14 mouse cellular contexts compared by ENCODE assay signal in the genomic region with DNA sequence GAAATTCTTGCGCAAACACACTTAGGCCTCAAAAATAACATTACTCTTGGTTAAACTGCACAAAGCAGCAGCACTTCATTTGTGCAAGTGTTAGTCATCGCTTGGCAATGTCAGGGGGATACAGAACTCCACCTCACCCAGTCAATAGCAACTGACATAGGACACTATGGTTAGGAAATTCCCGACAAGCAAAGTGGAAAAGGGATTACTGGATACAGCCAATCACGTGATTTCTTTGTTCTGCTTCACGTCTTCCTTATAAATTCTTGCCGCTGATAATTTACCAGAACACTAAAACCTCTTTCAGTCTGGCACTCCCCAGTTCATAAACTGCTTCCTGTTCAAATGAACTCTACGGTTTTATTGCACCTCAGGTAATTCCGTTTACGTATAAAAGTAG.
DNase-seq lines count a peak whose midpoint lies in the region; ATAC-seq and TF ChIP-seq lines count a peak whose summit lies in the region.
"Had no signal": no experiment of that assay in that cellular context is flagged by ENCODE, and none has a peak within 500 bp of the region (broad histone marks: within the 10 kb centered on the region; RNA-seq: fewer than 3 reads in every experiment).

No protein-coding gene starts in this region.

- ATAC-seq in heart, embryonic 12.5 days (ENCODE audit: insufficient number of reproducible peaks, low FRiP score), result no peak
- ATAC-seq in limb, embryonic 15.5 days (ENCODE audit: insufficient number of reproducible peaks, low FRiP score, low TSS enrichment, low read depth), result no peak
- ATAC-seq: forebrain, embryonic 14.5 days had no signal

- no peak overlapping the region for H3K4me3 ChIP-seq in heart, embryonic 12.5 days
- H3K4me3 ChIP-seq in limb, embryonic 15.5 days, result no peak overlapping the region
- H3K4me3 ChIP-seq in kidney, adult 2 months (ENCODE audit: insufficient read depth, low read depth, low read length), result no peak overlapping the region
- H3K4me3 ChIP-seq: lung, embryonic 15.5 days had no signal

- H3K36me3 ChIP-seq in heart, embryonic 12.5 days, result no peaks in the 10 kb centered on the region
- no peaks in the 10 kb centered on the region for H3K36me3 ChIP-seq in limb, embryonic 15.5 days
- H3K36me3 ChIP-seq in kidney, adult 2 months (ENCODE audit: control insufficient read depth, insufficient read depth, low read length), result no peaks in the 10 kb centered on the region
- H3K36me3 ChIP-seq: lung, embryonic 15.5 days had no signal

- H3K27ac ChIP-seq in heart, embryonic 12.5 days (ENCODE audit: poor library complexity, severe bottlenecking), result no peak overlapping the region
- H3K27ac ChIP-seq in limb, embryonic 15.5 days, result peak overlapping the region; percentile 54; the same call in 1 of the 2 replicates
- no peak overlapping the region for H3K27ac ChIP-seq in kidney, adult 2 months (ENCODE audit: insufficient read depth, low read depth, low read length)
- H3K27ac ChIP-seq: hindbrain, embryonic 14.5 days; lung, embryonic 15.5 days had no signal

- WGBS in heart, embryonic 12.5 days, result 70% methylated on average over 9 of the region's 9 CpGs
- WGBS in limb, embryonic 15.5 days, result 27% methylated on average over 9 of the region's 9 CpGs
- WGBS in kidney, adult 2 months, result 49% methylated on average over 9 of the region's 9 CpGs

- no peak for TF ChIP-seq POLR2A in kidney, adult 2 months (IDR thresholded peaks at IDR 0.05; ENCODE audit: low read depth, low read length)

- H3K4me2 ChIP-seq in heart, embryonic 12.5 days, result no peak overlapping the region
- no peak overlapping the region for H3K4me2 ChIP-seq in limb, embryonic 15.5 days
- H3K4me2 ChIP-seq: hindbrain, embryonic 14.5 days; lung, embryonic 15.5 days had no signal

- intact Hi-C loops in left cerebral cortex, postnatal 14 days (cut with DNase I), result no loop called here

- peaks cover 3% of the 10 kb centered on the region; the same call in 1 of the 2 replicates for H3K4me1 ChIP-seq in heart, embryonic 12.5 days (replicated peaks)
- H3K4me1 ChIP-seq in limb, embryonic 15.5 days, result peaks cover 12% of the 10 kb centered on the region
- H3K4me1 ChIP-seq in kidney, adult 2 months (ENCODE audit: control insufficient read depth, insufficient read depth, low read length), result no peaks in the 10 kb centered on the region

- DNase-seq in heart, adult 9 months (ENCODE audit: low spot score in 2 of 2), result peak; percentile 39 to 42
- peak; percentile 49 for DNase-seq in Muller cell, postnatal 12 days (ENCODE audit: inconsistent ontology term)
- DNase-seq in forelimb bud, embryonic 11.5 days (ENCODE audit: low read depth, low spot score), result peak; percentile 67
- no peak for DNase-seq in frontal cortex, postnatal 14 days (ENCODE audit: low spot score in 2 of 2)
- DNase-seq in kidney, adult 2 months, result no peak
- DNase-seq in left cerebral cortex, postnatal 14 days (ENCODE audit: low spot score in 2 of 2), result no peak
- DNase-seq: cerebellum, adult 8-10 months; right cerebral cortex, postnatal 4 days had no signal

- no peaks in the 10 kb centered on the region for H3K27me3 ChIP-seq in heart, embryonic 12.5 days (replicated peaks)
- peaks cover 5% of the 10 kb centered on the region for H3K27me3 ChIP-seq in limb, embryonic 15.5 days
- H3K27me3 ChIP-seq in kidney, adult 2 months (replicated peaks; ENCODE audit: control insufficient read depth, insufficient read depth, low read length), result no peaks in the 10 kb centered on the region
- H3K27me3 ChIP-seq: CH12.LX; lung, embryonic 15.5 days had no signal

- H3K9ac ChIP-seq in heart, embryonic 12.5 days, result no peak overlapping the region
- H3K9ac ChIP-seq in limb, embryonic 15.5 days, result no peak overlapping the region
- H3K9ac ChIP-seq: hindbrain, embryonic 14.5 days; lung, embryonic 15.5 days had no signal

- H3K9me3 ChIP-seq in heart, embryonic 12.5 days (replicated peaks), result no peaks in the 10 kb centered on the region
- H3K9me3 ChIP-seq in limb, embryonic 15.5 days, result no peaks in the 10 kb centered on the region
- H3K9me3 ChIP-seq: lung, embryonic 15.5 days had no signal

- no peak for TF ChIP-seq CTCF in kidney, adult 2 months (conservative IDR thresholded peaks at IDR 0.05; ENCODE audit: insufficient read depth, insufficient read length, low read depth, low read length)

Comparison
In these comparisons a context has a peak if more than half of its experiments do, and no peak if none do; other contexts are left out.
1. DNase-seq: peak in heart, adult 9 months (2 of 2), Muller cell, postnatal 12 days (single experiment) and forelimb bud, embryonic 11.5 days (single experiment); none in frontal cortex, postnatal 14 days (0 of 2), kidney, adult 2 months (single experiment) and left cerebral cortex, postnatal 14 days (0 of 2).